Mouse (Mus musculus): ENCODE measurements around the gene Slc11a2.

Slc11a2 gene

GRCm38 (mm10) chr15:100424396-100425122 lies at the start of gene Slc11a2:
Slc11a2 (minus strand) TSS chr15:100425072.
- DNase-seq (ENCODE audit: low spot score in 2 of 2), result no peak

- DNase-seq (ENCODE audit: low spot score in 2 of 2), result no peak
These were observed 49.1 kb upstream of the Slc11a2 start for GRCm38 (mm10) chr15:100473926-100474503.

GRCm38 (mm10) chr15:100470037-100470436 lies 45.2 kb upstream of the Slc11a2 start:
- DNase-seq (ENCODE audit: low spot score in 2 of 2), result no peak

GRCm38 (mm10) chr15:100469189-100469545 lies 44.3 kb upstream of the Slc11a2 start:
- DNase-seq (ENCODE audit: low spot score in 2 of 2), result no peak

- DNase-seq (ENCODE audit: low spot score in 2 of 2), result peak; percentile 77 to 81
These were observed 43.7 kb upstream of the Slc11a2 start, which contains the start of gene Letmd1 for GRCm38 (mm10) chr15:100468295-100469188. Letmd1 (plus strand) TSS chr15:100469023.

- DNase-seq (ENCODE audit: low spot score in 2 of 2), result no peak
These were observed 42.9 kb upstream of the Slc11a2 start for GRCm38 (mm10) chr15:100467738-100468137.

GRCm38 (mm10) chr15:100465432-100465831 lies 40.6 kb upstream of the Slc11a2 start:
- no peak for DNase-seq (ENCODE audit: low spot score in 2 of 2)

GRCm38 (mm10) chr15:100463712-100464111 lies 38.8 kb upstream of the Slc11a2 start:
- DNase-seq (ENCODE audit: low spot score in 2 of 2), result peak; percentile 59 to 65

GRCm38 (mm10) chr15:100462086-100462485 lies 37.2 kb upstream of the Slc11a2 start:
- DNase-seq (ENCODE audit: low spot score in 2 of 2), result no peak

- DNase-seq (ENCODE audit: low spot score in 2 of 2), result no peak
These were observed 36.8 kb upstream of the Slc11a2 start for GRCm38 (mm10) chr15:100461646-100462045.

GRCm38 (mm10) chr15:100460942-100461341 lies 36.1 kb upstream of the Slc11a2 start:
- no peak for DNase-seq (ENCODE audit: low spot score in 2 of 2)

- no peak for DNase-seq (ENCODE audit: low spot score in 2 of 2)
These were observed 33.2 kb upstream of the Slc11a2 start for GRCm38 (mm10) chr15:100458055-100458454.

- DNase-seq (ENCODE audit: low spot score in 2 of 2), result peak; percentile 48 to 61
These were observed 32.5 kb upstream of the Slc11a2 start for GRCm38 (mm10) chr15:100457340-100457739.

GRCm38 (mm10) chr15:100456356-100456991 lies 31.6 kb upstream of the Slc11a2 start:
- no peak for DNase-seq (ENCODE audit: low spot score in 2 of 2)

GRCm38 (mm10) chr15:100452486-100452885 lies 27.6 kb upstream of the Slc11a2 start:
- no peak for DNase-seq (ENCODE audit: low spot score in 2 of 2)

GRCm38 (mm10) chr15:100451245-100451644 lies 26.4 kb upstream of the Slc11a2 start:
- no peak for DNase-seq (ENCODE audit: low spot score in 2 of 2)

GRCm38 (mm10) chr15:100449495-100449894 lies 24.6 kb upstream of the Slc11a2 start:
- DNase-seq (ENCODE audit: low spot score in 2 of 2), result no peak

GRCm38 (mm10) chr15:100448572-100448971 lies 23.7 kb upstream of the Slc11a2 start:
- DNase-seq (ENCODE audit: low spot score in 2 of 2), result no peak

GRCm38 (mm10) chr15:100446887-100447286 lies 22.0 kb upstream of the Slc11a2 start:
- DNase-seq (ENCODE audit: low spot score in 2 of 2), result no peak

GRCm38 (mm10) chr15:100443126-100443922 lies 18.5 kb upstream of the Slc11a2 start:
- DNase-seq (ENCODE audit: low spot score in 2 of 2), result peak; percentile 52 to 63

GRCm38 (mm10) chr15:100436518-100436917 lies 11.6 kb upstream of the Slc11a2 start:
- DNase-seq (ENCODE audit: low spot score in 2 of 2), result no peak

Data from frontal cortex, postnatal 25 days (tissue).